Mouse (Mus musculus): ENCODE data around the gene Ndufa6. TPM values are rescaled to one million over a fixed set of nuclear protein-coding genes. Genes with fewer than 3 reads are reported as not detected.
A peak's percentile ranks its signal among the peaks of the same experiment; 100 is the strongest.

Gene Ndufa6
- polyA plus RNA-seq, 1 experiment = 632 TPM

DNA sequence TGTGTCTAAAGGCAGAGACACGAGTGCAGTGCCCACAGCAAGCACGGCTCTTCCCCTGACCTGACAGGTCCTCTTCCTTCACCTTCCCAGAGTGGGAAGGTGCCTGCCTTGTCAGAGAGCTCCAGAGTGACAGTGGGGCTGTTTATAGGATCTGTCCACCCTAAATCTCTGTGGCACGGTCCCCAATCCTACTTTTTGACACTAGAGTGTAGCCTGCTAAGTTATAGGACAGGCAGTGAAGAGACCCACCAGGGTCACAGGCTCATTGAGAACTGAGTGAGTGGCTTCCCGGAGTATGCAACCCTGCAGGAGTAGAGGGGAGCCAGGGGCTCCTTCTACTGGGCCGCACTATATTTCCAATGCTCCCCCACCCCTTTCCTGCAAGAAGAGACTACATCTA is 23.6 kb upstream of the Ndufa6 start:
- peak overlapping the region; percentile 86 for H3K27ac ChIP-seq (ENCODE audit: insufficient read depth, low read depth, low read length)
- no peak overlapping the region for H3K4me3 ChIP-seq (ENCODE audit: insufficient read depth, low read depth, low read length)
- H3K27me3 ChIP-seq (replicated peaks; ENCODE audit: control insufficient read depth, insufficient read depth, low read length) = no peaks in the 10 kb centered on the region
- TF ChIP-seq CTCF (conservative IDR thresholded peaks at IDR 0.05; ENCODE audit: insufficient read depth, insufficient read length, low read depth, low read length) (no peak), POLR2A (IDR thresholded peaks at IDR 0.05; ENCODE audit: low read depth, low read length) (no peak)
- H3K36me3 ChIP-seq (ENCODE audit: control insufficient read depth, insufficient read depth, low read length) = no peaks in the 10 kb centered on the region
- H3K4me1 ChIP-seq (ENCODE audit: control insufficient read depth, insufficient read depth, low read length) = peaks cover 11% of the 10 kb centered on the region; the same call in 1 of the 2 replicates
- 74% methylated on average over 5 of the region's 5 CpGs for WGBS
- no peak for DNase-seq

DNA sequence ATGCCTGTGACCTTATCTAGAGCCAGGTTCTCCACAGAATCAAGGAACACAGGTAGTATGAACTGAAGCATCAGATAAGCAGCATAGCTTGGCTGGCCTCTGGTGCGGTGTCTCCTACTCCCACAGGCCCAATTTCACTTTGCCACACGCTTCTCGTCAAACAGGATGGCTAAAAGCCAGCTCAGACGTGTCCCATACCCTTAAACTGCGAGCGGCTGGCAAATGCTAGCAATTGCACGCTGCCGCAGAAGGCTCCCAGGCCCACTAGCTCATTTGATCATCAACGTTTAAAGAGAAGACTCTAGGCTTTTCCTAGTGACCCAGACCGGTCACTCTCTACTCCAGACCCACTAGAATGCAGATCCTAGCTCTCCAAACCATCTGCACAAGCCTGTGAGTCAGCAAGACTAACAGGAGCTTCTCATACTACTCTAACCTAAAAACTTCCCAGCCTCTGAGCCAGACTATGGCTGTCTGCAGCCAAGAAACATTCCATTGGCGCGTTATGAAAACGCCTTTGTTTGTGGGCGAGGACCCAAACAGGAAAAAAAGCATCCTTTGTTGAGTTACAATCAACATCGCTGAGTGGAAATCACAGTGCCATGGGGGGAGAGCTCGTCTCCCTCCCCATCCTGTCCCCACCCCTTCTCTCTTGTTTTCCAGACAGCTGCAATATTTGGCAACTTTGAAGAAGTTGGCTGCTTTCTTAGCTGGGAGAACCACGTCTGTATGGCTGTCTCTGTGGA is 22.4 kb upstream of the Ndufa6 start:
- no peak for TF ChIP-seq CTCF (conservative IDR thresholded peaks at IDR 0.05; ENCODE audit: insufficient read depth, insufficient read length, low read depth, low read length)
- TF ChIP-seq POLR2A (IDR thresholded peaks at IDR 0.05; ENCODE audit: low read depth, low read length) = no peak
- 62% methylated on average over 17 of the region's 17 CpGs for WGBS
- peak overlapping the region; percentile 86 for H3K27ac ChIP-seq (ENCODE audit: insufficient read depth, low read depth, low read length)
- DNase-seq = peak; percentile 89
- no peaks in the 10 kb centered on the region for H3K27me3 ChIP-seq (replicated peaks; ENCODE audit: control insufficient read depth, insufficient read depth, low read length)
- peaks cover 11% of the 10 kb centered on the region; the same call in 1 of the 2 replicates for H3K4me1 ChIP-seq (ENCODE audit: control insufficient read depth, insufficient read depth, low read length)
- H3K4me3 ChIP-seq (ENCODE audit: insufficient read depth, low read depth, low read length) = no peak overlapping the region
- no peaks in the 10 kb centered on the region for H3K36me3 ChIP-seq (ENCODE audit: control insufficient read depth, insufficient read depth, low read length)

DNA sequence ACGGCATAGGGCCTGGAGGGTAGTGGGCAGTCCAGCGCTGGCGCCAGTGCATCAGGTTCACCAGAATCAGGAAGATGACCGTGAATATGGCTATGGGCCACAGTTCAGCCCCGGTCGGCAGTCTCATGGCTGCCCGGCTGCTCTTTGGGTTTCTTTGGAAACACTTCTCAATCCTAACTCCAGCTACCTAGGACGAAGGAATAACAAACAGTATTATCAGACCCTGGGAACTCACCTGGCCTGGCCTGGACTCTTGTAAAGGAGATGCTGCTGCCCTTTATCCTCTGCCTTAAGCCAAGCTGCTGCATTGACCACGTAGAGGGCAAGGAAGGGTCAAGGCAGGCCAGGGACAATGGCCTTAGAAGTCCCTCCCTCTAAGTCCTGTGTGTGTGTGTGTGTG is 21.7 kb upstream of the Ndufa6 start:
- peak overlapping the region; percentile 84 for H3K27ac ChIP-seq (ENCODE audit: insufficient read depth, low read depth, low read length)
- TF ChIP-seq CTCF (conservative IDR thresholded peaks at IDR 0.05; ENCODE audit: insufficient read depth, insufficient read length, low read depth, low read length) (no peak), POLR2A (IDR thresholded peaks at IDR 0.05; ENCODE audit: low read depth, low read length) (no peak)
- no peaks in the 10 kb centered on the region for H3K36me3 ChIP-seq (ENCODE audit: control insufficient read depth, insufficient read depth, low read length)
- no peak for DNase-seq
- no peak overlapping the region for H3K4me3 ChIP-seq (ENCODE audit: insufficient read depth, low read depth, low read length)
- WGBS = 89% methylated on average over 9 of the region's 9 CpGs
- H3K4me1 ChIP-seq (ENCODE audit: control insufficient read depth, insufficient read depth, low read length) = peaks cover 11% of the 10 kb centered on the region; the same call in 1 of the 2 replicates
- H3K27me3 ChIP-seq (replicated peaks; ENCODE audit: control insufficient read depth, insufficient read depth, low read length) = no peaks in the 10 kb centered on the region

DNA sequence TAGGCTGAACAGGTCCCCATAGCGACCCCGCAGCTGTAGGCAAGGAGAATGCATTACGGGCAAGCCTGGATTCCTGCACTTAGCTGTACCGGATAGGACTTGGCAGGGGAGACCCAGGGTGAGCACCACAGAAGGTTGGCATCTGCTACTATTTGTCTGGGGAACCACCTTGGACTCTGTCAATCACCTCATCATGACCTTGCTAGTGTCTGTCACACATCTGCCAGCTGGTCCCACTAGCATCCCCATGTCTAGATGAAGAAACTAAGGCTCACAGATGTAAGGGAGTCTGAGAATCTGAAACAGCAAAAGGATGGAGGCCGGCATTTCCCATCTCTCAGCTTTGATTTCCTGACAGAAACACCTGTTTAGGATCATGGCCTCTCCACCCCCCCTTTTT is 20.3 kb upstream of the Ndufa6 start:
- peaks cover 11% of the 10 kb centered on the region; the same call in 1 of the 2 replicates for H3K4me1 ChIP-seq (ENCODE audit: control insufficient read depth, insufficient read depth, low read length)
- no peak overlapping the region for H3K27ac ChIP-seq (ENCODE audit: insufficient read depth, low read depth, low read length)
- TF ChIP-seq CTCF (conservative IDR thresholded peaks at IDR 0.05; ENCODE audit: insufficient read depth, insufficient read length, low read depth, low read length) (no peak), POLR2A (IDR thresholded peaks at IDR 0.05; ENCODE audit: low read depth, low read length) (no peak)
- no peaks in the 10 kb centered on the region for H3K36me3 ChIP-seq (ENCODE audit: control insufficient read depth, insufficient read depth, low read length)
- no peak overlapping the region for H3K4me3 ChIP-seq (ENCODE audit: insufficient read depth, low read depth, low read length)
- WGBS = 91% methylated on average over 5 of the region's 5 CpGs
- no peaks in the 10 kb centered on the region for H3K27me3 ChIP-seq (replicated peaks; ENCODE audit: control insufficient read depth, insufficient read depth, low read length)
- DNase-seq = no peak

DNA sequence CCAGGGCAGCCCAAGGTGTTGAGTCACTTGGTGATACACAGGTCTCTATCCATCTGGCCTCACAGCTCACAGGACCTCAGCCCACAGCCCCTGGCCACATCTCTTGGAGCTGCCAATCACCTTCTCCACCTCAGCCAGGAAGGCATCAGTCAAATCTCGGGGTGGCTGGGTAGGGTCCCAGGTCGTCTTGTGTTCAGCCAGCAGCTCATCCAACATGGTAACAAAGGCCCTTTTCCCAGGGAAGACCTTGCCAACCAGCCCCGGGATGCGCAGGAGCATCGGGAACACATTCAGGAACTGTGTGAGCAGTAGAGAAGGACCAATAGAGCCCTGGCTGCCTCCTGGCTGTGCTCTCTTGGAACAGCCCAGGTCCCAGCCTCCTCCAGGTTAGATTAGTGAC is 18.9 kb upstream of the Ndufa6 start:
- Histone ChIP-seq H3K36me3 (ENCODE audit: control insufficient read depth, insufficient read depth, low read length) (no peaks in the 10 kb centered on the region), H3K4me3 (ENCODE audit: insufficient read depth, low read depth, low read length) (no peak overlapping the region), H3K4me1 (ENCODE audit: control insufficient read depth, insufficient read depth, low read length) (peaks cover 12% of the 10 kb centered on the region; the same call in 1 of the 2 replicates), H3K27me3 (replicated peaks; ENCODE audit: control insufficient read depth, insufficient read depth, low read length) (no peaks in the 10 kb centered on the region), H3K27ac (ENCODE audit: insufficient read depth, low read depth, low read length) (no peak overlapping the region)
- no peak for DNase-seq
- WGBS = 92% methylated on average over 5 of the region's 5 CpGs
- TF ChIP-seq POLR2A (IDR thresholded peaks at IDR 0.05; ENCODE audit: low read depth, low read length) (no peak), CTCF (conservative IDR thresholded peaks at IDR 0.05; ENCODE audit: insufficient read depth, insufficient read length, low read depth, low read length) (no peak)

DNA sequence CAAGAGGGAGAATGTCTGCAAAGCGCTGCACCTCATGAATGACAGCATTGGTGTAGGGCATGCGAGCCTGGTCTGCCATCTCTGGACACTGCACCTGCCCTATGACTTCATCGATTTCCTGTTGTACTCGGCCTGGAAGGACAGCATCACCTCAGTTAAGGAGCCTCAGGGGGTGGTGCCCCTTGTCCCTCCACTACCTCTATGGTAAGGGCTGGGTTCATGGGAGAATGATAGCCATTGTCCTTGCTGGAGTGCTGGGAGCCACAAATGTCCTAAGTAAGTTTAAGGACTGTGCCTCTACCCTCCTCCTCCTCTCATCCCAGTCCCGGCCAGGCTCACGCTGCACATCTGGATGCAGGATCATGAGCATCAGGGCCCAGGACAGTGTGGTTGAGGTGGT is 18.3 kb upstream of the Ndufa6 start:
- no peak for DNase-seq
- WGBS = 88% methylated on average over 6 of the region's 6 CpGs
- peaks cover 12% of the 10 kb centered on the region; the same call in 1 of the 2 replicates for H3K4me1 ChIP-seq (ENCODE audit: control insufficient read depth, insufficient read depth, low read length)

DNA sequence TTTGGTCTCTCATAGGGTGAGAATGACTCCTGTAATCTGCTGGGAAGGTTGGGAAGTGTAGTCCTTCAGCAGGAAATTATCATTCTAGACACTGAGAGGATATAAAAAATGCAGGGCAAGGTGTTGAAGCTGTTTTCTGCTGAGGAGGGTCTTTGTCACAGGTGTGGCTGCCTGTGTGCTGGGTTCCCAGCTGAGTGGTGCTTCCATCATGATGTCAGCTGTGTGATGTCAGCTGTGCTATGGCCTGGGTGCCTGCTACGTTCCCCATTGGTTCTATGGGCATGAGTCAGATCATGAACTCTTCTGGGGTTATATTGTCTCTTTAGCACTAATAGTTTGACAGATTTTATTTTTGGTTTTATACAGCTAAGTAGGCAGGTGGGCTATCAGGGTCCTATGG is 14.7 kb upstream of the Ndufa6 start:
- TF ChIP-seq POLR2A (IDR thresholded peaks at IDR 0.05; ENCODE audit: low read depth, low read length) (no peak), CTCF (conservative IDR thresholded peaks at IDR 0.05; ENCODE audit: insufficient read depth, insufficient read length, low read depth, low read length) (no peak)
- DNase-seq = no peak
- 71% methylated on average over 1 of the region's 1 CpGs for WGBS
- Histone ChIP-seq H3K4me3 (ENCODE audit: insufficient read depth, low read depth, low read length) (no peak overlapping the region), H3K27ac (ENCODE audit: insufficient read depth, low read depth, low read length) (peak overlapping the region; percentile 2; the same call in 1 of the 2 replicates), H3K4me1 (ENCODE audit: control insufficient read depth, insufficient read depth, low read length) (peaks cover 5% of the 10 kb centered on the region; the same call in 1 of the 2 replicates), H3K27me3 (replicated peaks; ENCODE audit: control insufficient read depth, insufficient read depth, low read length) (no peaks in the 10 kb centered on the region), H3K36me3 (ENCODE audit: control insufficient read depth, insufficient read depth, low read length) (no peaks in the 10 kb centered on the region)

More for the DNA sequence above, 18.3 kb upstream of the Ndufa6 start:
- H3K36me3 ChIP-seq (ENCODE audit: control insufficient read depth, insufficient read depth, low read length) = no peaks in the 10 kb centered on the region
- no peak for TF ChIP-seq POLR2A (IDR thresholded peaks at IDR 0.05; ENCODE audit: low read depth, low read length)
- TF ChIP-seq CTCF (conservative IDR thresholded peaks at IDR 0.05; ENCODE audit: insufficient read depth, insufficient read length, low read depth, low read length) = no peak
- H3K27me3 ChIP-seq (replicated peaks; ENCODE audit: control insufficient read depth, insufficient read depth, low read length) = no peaks in the 10 kb centered on the region
- no peak overlapping the region for H3K27ac ChIP-seq (ENCODE audit: insufficient read depth, low read depth, low read length)
- no peak overlapping the region for H3K4me3 ChIP-seq (ENCODE audit: insufficient read depth, low read depth, low read length)

Measured in kidney, adult 2 months (tissue).